Mouse (Mus musculus) stomach, embryonic 15.5 days (tissue): Measurements from ENCODE around the gene Eme1. TPM values are rescaled to one million over a fixed set of nuclear protein-coding genes. Genes with fewer than 3 reads are reported as not detected.

ENCODE experiments used
- ATAC-seq: fragments of 200-750 bp; cut with Nextera tagmentation; 2 replicates; pipeline ENCODE4 v1.8.0; 2017; ENCODE audit warnings: low read depth, moderate number of reproducible peaks, moderate TSS enrichment; ENCODE audit not compliant: insufficient read depth, low FRiP score
- H3K27ac ChIP-seq: fragments of 300-500 bp; sonication (generic); 2 replicates; pipeline ENCODE4 v1.5.1; 2015; ENCODE audit warnings: mild to moderate bottlenecking, inconsistent platforms
- H3K27me3 ChIP-seq: fragments of 300-500 bp; sonication (generic); replicated peaks from 2 replicates; pipeline ENCODE4 v1.6.1; 2015; ENCODE audit warnings: inconsistent platforms
- H3K36me3 ChIP-seq: fragments of 300-500 bp; sonication (generic); 2 replicates; pipeline ENCODE4 v1.6.1; 2015; ENCODE audit warnings: inconsistent platforms
- H3K4me1 ChIP-seq: fragments of 300-500 bp; sonication (generic); 2 replicates; pipeline ENCODE4 v1.6.1; 2015; ENCODE audit warnings: inconsistent platforms
- H3K4me2 ChIP-seq: fragments of 300-500 bp; sonication (generic); 2 replicates; pipeline ENCODE4 v1.6.1; 2015; ENCODE audit warnings: mild to moderate bottlenecking, inconsistent platforms
- H3K4me3 ChIP-seq: fragments of 300-500 bp; sonication (generic); replicated peaks from 2 replicates; pipeline ENCODE4 v1.5.1; 2015; ENCODE audit warnings: inconsistent platforms
- H3K9ac ChIP-seq: fragments of 300-500 bp; sonication (generic); 2 replicates; pipeline ENCODE4 v1.6.1; 2015; ENCODE audit warnings: inconsistent platforms
- H3K9me3 ChIP-seq: fragments of 300-500 bp; sonication (generic); 2 replicates; pipeline ENCODE4 v1.6.1; 2016; ENCODE audit warnings: inconsistent platforms
- WGBS: fragments of 180-500 bp; shearing (Covaris S2); methylation state at CpG from one replicate; pipeline ENCODE4 v1.1.7; 2015; 5-methylcytosine and 5-hydroxymethylcytosine counted together
- polyA plus RNA-seq: library from polyadenylated mRNA; unstranded; fragments of >200 nt; fragmentation: Nextera tagmentation; extraction: Ambion mirVana; gene quantifications from 2 replicates; pipeline ENCODE4 v1.2.1, GENCODE M21; 2015

Eme1 gene
- polyA plus RNA-seq, 1 experiment from 2014 or later, result 17.6 TPM

- peaks cover 79% of the 10 kb centered on the region for H3K36me3 ChIP-seq
- no peak overlapping the region for H3K4me3 ChIP-seq
- no peaks in the 10 kb centered on the region for H3K4me1 ChIP-seq
- H3K9ac ChIP-seq, result no peak overlapping the region
- WGBS, result 86% methylated on average over 8 of the region's 8 CpGs
- no peaks in the 10 kb centered on the region for H3K9me3 ChIP-seq
- H3K27ac ChIP-seq, result no peak overlapping the region
- ATAC-seq, result no peak
- no peak overlapping the region for H3K4me2 ChIP-seq
- no peaks in the 10 kb centered on the region for H3K27me3 ChIP-seq
Measured at GRCm38 (mm10) chr11:94644461-94645219, 9.1 kb downstream of the Eme1 start.

- ATAC-seq, result no peak
- 91% methylated on average over 5 of the region's 5 CpGs for WGBS
- Histone ChIP-seq H3K4me3 (no peak overlapping the region), H3K36me3 (peaks cover 61% of the 10 kb centered on the region), H3K4me1 (peaks cover 5% of the 10 kb centered on the region; the same call in 1 of the 2 replicates), H3K27ac (no peak overlapping the region), H3K9me3 (no peaks in the 10 kb centered on the region), H3K9ac (no peak overlapping the region), H3K4me2 (no peak overlapping the region), H3K27me3 (no peaks in the 10 kb centered on the region)
Measured at GRCm38 (mm10) chr11:94634431-94634830, 19.3 kb downstream of the Eme1 start.

- Histone ChIP-seq H3K27ac (no peak overlapping the region), H3K9ac (no peak overlapping the region), H3K36me3 (peaks cover 49% of the 10 kb centered on the region), H3K9me3 (no peaks in the 10 kb centered on the region), H3K27me3 (no peaks in the 10 kb centered on the region), H3K4me2 (no peak overlapping the region), H3K4me3 (no peak overlapping the region), H3K4me1 (peaks cover 5% of the 10 kb centered on the region; the same call in 1 of the 2 replicates)
- ATAC-seq, result no peak
- 86% methylated on average over 8 of the region's 8 CpGs for WGBS
Measured at GRCm38 (mm10) chr11:94632988-94633387, 20.8 kb downstream of the Eme1 start.

GRCm38 (mm10) chr11:94631969-94632368 lies 21.8 kb downstream of the Eme1 start:
- Histone ChIP-seq H3K4me2 (peak overlapping the region; percentile 78; the same call in 1 of the 2 replicates), H3K9me3 (no peaks in the 10 kb centered on the region), H3K27me3 (no peaks in the 10 kb centered on the region), H3K36me3 (peaks cover 39% of the 10 kb centered on the region), H3K27ac (no peak overlapping the region), H3K4me1 (peaks cover 5% of the 10 kb centered on the region; the same call in 1 of the 2 replicates), H3K9ac (no peak overlapping the region), H3K4me3 (no peak overlapping the region)
- 91% methylated on average over 5 of the region's 5 CpGs for WGBS
- ATAC-seq, result no peak

- H3K27me3 ChIP-seq, result no peaks in the 10 kb centered on the region
- H3K4me1 ChIP-seq, result peaks cover 5% of the 10 kb centered on the region; the same call in 1 of the 2 replicates
- H3K9me3 ChIP-seq, result no peaks in the 10 kb centered on the region
- peak overlapping the region; percentile 78 for H3K4me2 ChIP-seq
- ATAC-seq, result 0 out of 2 replicates have a peak, but pooled peaks have one; percentile 3
- peaks cover 23% of the 10 kb centered on the region for H3K36me3 ChIP-seq
- H3K4me3 ChIP-seq, result peak overlapping the region; percentile 99
- H3K9ac ChIP-seq, result peak overlapping the region; percentile 81
- WGBS, result 10% methylated on average over 26 of the region's 26 CpGs
- peak overlapping the region; percentile 82 for H3K27ac ChIP-seq
Measured at GRCm38 (mm10) chr11:94630199-94631011, 23.4 kb downstream of the Eme1 start.

- peak overlapping the region; percentile 81 for H3K9ac ChIP-seq
- WGBS, result under 1% methylated on average over 27 of the region's 28 CpGs
- peak; percentile 32; the same call in 1 of the 2 replicates for ATAC-seq
- H3K9me3 ChIP-seq, result no peaks in the 10 kb centered on the region
- peaks cover 5% of the 10 kb centered on the region; the same call in 1 of the 2 replicates for H3K4me1 ChIP-seq
- peak overlapping the region; percentile 78 for H3K4me2 ChIP-seq
- peaks cover 18% of the 10 kb centered on the region for H3K36me3 ChIP-seq
- H3K27me3 ChIP-seq, result no peaks in the 10 kb centered on the region
- peak overlapping the region; percentile 82 for H3K27ac ChIP-seq
- H3K4me3 ChIP-seq, result peak overlapping the region; percentile 99
Measured at GRCm38 (mm10) chr11:94629884-94630198, 23.9 kb downstream of the Eme1 start.

GRCm38 (mm10) chr11:94629199-94629883 lies 24.4 kb downstream of the Eme1 start, which contains the start of gene Lrrc59:
Gene Lrrc59, plus strand, starts transcription at chr11:94629767.
- peak; percentile 95 for ATAC-seq
- peaks cover 13% of the 10 kb centered on the region for H3K36me3 ChIP-seq
- H3K4me1 ChIP-seq, result peaks cover 5% of the 10 kb centered on the region; the same call in 1 of the 2 replicates
- H3K4me2 ChIP-seq, result peak within 1 kb of the TSS; percentile 78
- H3K9me3 ChIP-seq, result no peaks in the 10 kb centered on the region
- H3K9ac ChIP-seq, result peak within 1 kb of the TSS; percentile 81
- 3% methylated on average over 40 of the region's 41 CpGs for WGBS
- no peaks in the 10 kb centered on the region for H3K27me3 ChIP-seq
- peak within 1 kb of the TSS; percentile 82 for H3K27ac ChIP-seq
- H3K4me3 ChIP-seq, result peak within 1 kb of the TSS; percentile 99

- no peak overlapping the region for H3K4me2 ChIP-seq
Measured at GRCm38 (mm10) chr11:94622162-94622561, 31.6 kb downstream of the Eme1 start.

GRCm38 (mm10) chr11:94621458-94621852 lies 32.3 kb downstream of the Eme1 start:
- Histone ChIP-seq H3K4me3 (no peak overlapping the region), H3K9me3 (no peaks in the 10 kb centered on the region), H3K4me1 (no peaks in the 10 kb centered on the region), H3K36me3 (no peaks in the 10 kb centered on the region), H3K27ac (no peak overlapping the region), H3K4me2 (no peak overlapping the region), H3K9ac (no peak overlapping the region), H3K27me3 (no peaks in the 10 kb centered on the region)
- ATAC-seq, result no peak

More at GRCm38 (mm10) chr11:94622162-94622561, 31.6 kb downstream of the Eme1 start:
- WGBS, result 76% methylated on average over 2 of the region's 2 CpGs
- Histone ChIP-seq H3K27ac (no peak overlapping the region), H3K9ac (no peak overlapping the region), H3K27me3 (no peaks in the 10 kb centered on the region), H3K36me3 (no peaks in the 10 kb centered on the region), H3K9me3 (no peaks in the 10 kb centered on the region), H3K4me3 (no peak overlapping the region), H3K4me1 (no peaks in the 10 kb centered on the region)
- ATAC-seq, result no peak

- no peak overlapping the region for H3K4me3 ChIP-seq
- no peaks in the 10 kb centered on the region for H3K9me3 ChIP-seq
- WGBS, result 61% methylated on average over 6 of the region's 6 CpGs
- no peaks in the 10 kb centered on the region for H3K4me1 ChIP-seq
- H3K27ac ChIP-seq, result no peak overlapping the region
- no peak for ATAC-seq
- H3K9ac ChIP-seq, result no peak overlapping the region
- no peaks in the 10 kb centered on the region for H3K36me3 ChIP-seq
- no peaks in the 10 kb centered on the region for H3K27me3 ChIP-seq
- H3K4me2 ChIP-seq, result no peak overlapping the region
Measured at GRCm38 (mm10) chr11:94620766-94621457, 32.9 kb downstream of the Eme1 start.

- Histone ChIP-seq H3K4me1 (no peaks in the 10 kb centered on the region), H3K9me3 (no peaks in the 10 kb centered on the region), H3K4me2 (no peak overlapping the region), H3K27ac (no peak overlapping the region), H3K36me3 (no peaks in the 10 kb centered on the region), H3K27me3 (no peaks in the 10 kb centered on the region), H3K9ac (no peak overlapping the region), H3K4me3 (no peak overlapping the region)
- no peak for ATAC-seq
- WGBS, result 86% methylated on average over 2 of the region's 2 CpGs
Measured at GRCm38 (mm10) chr11:94617646-94618045, 36.1 kb downstream of the Eme1 start.
